Mouse (Mus musculus): ENCODE results near the gene Imp4.

DNA sequence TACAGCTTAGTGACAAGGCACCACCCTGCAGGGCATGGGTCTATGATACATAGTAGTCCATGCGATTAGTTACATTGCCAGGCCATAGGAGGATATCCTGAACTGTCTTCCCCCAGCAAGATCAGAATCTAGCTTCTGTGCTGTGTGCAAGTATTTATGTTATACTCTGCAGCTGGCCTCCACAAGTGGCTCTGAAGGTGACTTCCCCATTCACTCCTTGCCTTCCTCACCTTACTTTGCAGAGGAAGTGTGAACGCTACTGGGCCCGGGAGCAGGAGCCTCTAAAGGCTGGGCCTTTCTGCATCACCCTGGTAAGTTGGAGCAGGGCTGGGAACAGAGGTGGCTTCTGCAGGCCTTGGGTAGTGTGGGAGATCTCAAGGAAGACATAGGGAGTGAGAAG is 28.4 kb downstream of the Imp4 start:
- TF ChIP-seq POLR2A (IDR thresholded peaks at IDR 0.05; ENCODE audit: control insufficient read depth, extremely low read depth, insufficient read depth, low read length, poor library complexity), result no peak
- TF ChIP-seq CTCF (IDR thresholded peaks at IDR 0.05; ENCODE audit: borderline replicate concordance, control insufficient read depth, extremely low read depth, insufficient read depth, low read length, poor library complexity), result no peak
